Mouse (Mus musculus) urinary bladder, adult 2 months (tissue): ENCODE measurements around the gene Pds5a. TPM values are rescaled to one million over a fixed set of nuclear protein-coding genes. Genes with fewer than 3 reads are reported as not detected.
"Not testable (repeated sequence)": the region's sequence is repeated elsewhere in the genome, so short reads cannot be mapped to it uniquely, and the experiment has no call there.

Experiments used
- DNase-seq: peaks from one replicate; pipeline ENCODE4 v3.0.0; 2022; ENCODE audit warnings: low spot score
- polyA plus RNA-seq: library from polyadenylated mRNA; depleted of rRNA; stranded (reverse); fragments of >200 nt; gene quantifications from 2 replicates; pipeline ENCODE4 v1.2.3, GENCODE M21; 2012; rRNA removed

The Pds5a gene
- polyA plus RNA-seq, result 63.1 and 65.6 TPM in 2 replicates

DNA sequence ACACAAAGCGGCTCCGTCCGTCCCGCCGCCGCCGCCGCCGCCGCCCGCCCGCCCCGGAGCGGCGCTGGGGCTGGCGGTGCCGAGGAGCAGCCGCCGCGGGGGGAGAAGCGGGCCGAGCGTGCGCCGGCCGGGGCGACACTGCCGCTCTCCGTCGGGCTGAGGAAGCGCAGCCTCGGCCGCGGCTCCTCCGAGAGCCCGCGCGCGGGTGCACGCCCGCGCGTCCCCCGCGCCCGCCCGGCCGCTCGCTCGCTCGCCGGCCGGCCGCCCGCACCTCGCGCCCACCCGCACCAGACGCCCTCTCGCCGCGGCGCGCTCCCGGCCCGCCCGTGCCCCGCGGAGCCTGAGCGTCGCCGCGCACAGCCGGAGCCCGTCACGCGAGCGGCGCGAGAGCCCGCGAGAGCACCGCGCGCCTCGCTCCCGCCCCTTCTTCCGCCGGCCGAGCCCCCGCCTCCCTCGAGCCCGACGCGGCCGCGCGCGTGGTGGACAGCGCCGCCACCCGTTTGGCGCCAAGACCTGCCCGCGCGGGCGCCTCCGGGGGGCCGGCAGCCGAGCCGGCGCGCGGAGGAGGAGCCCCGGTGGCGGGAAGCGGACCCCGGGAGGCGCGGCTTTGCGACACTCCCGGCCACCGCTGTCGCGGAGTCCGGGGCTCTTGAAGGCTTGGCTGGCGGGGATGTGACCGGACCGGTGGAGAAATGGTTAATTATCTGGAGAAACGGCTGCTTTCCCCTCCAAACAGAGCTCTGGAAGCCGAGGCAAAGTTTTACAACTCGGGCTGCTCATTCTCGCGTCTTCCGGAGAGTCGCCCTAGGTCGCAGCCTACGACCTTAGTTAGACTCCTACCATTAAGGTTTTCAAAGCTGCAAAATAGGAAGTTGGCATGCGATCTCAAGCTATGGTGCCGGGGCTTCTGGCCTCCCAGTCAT is at the start of gene Pds5a:
TSS of gene Pds5a (minus strand) at position 438 of the 923 bp plus-strand sequence.
- peak; percentile 85 for DNase-seq

DNA sequence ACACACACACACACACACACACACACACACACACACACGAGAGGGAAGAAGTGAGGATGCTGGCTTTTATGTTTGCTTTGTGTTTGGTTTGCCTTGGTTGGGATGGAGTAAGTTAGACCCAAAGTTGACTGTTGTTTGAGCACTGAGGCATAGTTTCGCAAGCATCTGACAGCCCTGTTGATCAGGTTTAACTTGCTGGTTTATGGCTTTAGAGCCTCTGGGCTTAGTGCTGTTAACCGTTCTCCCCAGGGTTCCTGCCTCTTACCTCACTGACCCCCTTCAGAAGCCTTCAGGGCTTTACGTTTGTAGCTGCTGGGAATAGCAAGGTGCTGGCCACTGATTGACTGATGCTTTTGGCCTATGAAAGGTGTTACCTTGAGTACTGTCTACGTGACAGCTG is 48.8 kb upstream of the Pds5a start:
- DNase-seq, result no peak

DNA sequence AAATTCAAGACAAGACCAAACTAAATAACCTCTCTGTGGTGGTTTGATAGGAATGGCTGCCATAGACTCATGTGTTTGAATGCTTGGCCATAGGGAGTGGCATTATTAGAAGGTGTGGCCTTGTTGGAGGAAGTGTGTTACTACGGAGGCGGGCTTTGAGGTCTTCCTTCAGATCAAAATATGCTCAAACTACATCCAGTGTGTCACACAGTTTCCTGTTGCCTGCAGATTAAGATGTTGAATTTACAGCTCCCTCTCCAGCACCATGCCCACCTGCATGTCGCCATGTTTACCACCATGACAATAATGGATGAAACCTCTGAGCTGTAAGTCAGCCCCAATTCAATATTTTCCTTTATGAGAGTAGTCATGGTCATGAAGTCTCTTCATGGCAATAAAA is 41.3 kb upstream of the Pds5a start:
- no peak for DNase-seq

DNA sequence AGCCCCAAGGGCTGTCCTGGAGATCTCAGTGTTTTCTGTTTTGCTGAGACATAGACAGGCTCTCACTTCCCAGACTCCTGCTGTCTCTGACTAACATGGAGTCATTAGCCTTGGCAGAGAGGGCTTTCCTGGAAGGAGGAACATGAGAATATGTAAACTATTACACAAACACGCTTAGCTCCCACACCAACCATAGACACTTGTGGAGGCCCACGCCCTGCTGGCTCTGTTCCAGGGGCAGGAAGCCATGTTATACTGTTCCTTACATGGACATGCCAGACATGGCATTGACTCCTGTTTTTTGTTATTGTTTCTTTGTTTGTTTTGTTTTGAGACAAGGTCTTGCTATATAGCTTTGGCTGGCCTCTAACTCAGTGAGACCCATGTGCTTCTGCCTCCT is 37.5 kb upstream of the Pds5a start:
- no peak for DNase-seq

DNA sequence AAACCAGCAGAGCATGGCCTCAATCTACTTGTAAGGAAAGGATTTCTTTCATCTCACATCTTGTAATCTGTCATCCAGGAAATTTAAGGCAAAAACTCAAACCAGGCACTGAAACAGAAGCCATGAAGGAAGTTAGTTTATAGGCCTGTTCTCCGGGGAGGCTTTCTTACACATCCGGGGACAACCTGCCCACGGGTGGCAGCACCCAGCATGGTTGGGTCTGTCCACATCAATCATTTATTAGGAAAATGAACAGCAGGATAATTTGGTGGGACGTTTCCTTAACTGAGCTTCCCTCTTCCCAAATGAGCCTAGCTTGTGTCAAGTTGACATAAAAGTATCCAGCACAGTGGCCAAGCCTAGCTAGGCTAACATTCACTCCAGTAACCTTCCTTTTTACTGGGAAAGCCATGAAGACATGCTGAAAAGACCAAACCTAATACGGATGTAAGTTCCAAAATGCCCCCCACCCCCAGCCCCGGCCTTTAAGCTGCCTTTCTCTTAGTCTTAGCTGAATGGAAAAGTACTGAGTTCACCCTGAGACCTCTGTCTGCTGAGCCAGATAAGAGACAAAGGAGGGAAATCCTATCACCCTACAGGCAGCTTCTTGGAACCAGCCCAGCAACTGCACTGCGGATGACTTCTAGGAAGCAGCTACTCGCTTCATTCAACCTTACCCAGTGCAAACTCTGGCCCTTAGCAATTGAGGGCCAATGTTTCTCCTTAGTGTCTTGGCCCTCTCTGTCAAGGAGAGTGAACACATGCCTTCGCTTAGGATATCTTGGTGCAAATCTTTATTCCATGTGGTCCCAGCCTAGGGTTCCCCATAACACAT is 33.3 kb upstream of the Pds5a start:
- no peak for DNase-seq

DNA sequence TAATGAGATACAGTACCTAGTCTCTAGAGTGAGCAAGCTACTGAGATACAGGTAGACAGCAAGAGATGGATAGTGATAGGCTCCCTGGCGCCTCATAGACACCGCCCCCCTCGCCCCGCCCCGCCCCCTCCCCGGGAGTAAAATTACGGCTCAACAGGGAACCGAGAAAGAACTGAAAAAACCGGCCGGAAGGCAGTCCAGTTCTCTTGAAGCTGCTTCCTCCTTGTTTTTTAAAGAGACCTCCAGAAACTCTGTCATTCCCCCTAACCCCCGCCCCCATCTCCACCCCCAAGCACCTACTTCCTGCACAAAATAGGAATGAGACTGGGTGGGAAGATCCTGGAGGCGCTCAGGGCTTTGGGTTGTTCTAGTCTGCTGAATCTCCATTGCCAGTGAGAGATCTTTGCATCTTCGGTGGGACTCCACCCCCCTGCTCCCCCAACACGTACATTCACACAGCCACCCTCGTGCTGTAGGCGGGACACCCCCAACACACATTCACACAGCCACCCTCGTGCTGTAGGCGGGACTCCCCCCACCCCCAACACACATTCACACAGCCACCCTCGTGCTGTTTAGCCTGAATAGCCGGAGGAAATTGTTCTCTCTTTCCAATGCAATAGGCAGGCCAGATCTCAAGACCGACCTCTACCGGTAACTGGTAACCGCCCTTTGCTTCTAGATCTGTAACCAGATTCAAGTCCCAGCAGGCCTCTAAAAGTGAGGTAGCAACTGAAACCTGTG is 26.4 kb upstream of the Pds5a start:
- DNase-seq, result peak; percentile 47

DNA sequence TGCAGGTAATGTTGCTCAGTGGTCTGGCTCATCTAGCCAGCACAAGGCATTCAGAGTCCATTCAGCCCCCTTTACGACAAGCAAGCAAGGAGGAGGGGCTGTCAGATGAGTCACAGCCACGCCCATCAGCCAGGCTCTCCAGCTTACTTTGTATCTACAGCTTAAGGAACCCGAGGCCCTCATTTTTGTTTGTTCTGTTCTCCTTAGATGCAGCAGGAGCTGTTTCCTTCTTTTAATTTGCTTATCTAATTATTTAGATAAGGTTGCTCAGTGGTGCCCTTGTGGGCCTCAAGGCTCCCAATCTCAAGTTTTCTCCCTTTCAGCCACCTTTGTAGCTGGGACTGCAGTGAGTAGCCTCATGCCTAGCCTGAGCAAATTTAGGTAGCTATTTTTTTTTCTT is 20.3 kb upstream of the Pds5a start:
- no peak for DNase-seq

DNA sequence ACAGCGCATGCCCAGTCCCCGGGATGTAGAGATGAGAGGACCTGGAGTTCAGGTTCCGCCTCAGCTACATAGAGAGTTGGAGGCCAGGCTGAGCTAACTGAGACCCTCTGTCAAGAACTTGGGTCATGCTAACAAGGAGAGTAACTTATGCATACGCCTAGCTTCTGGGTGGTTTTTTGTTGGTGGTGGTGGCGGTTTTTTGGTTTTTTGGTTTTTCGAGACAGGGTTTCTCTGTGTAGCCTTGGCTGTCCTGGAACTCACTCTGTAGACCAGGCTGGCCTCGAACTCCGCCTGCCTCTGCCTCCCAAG is 19.8 kb upstream of the Pds5a start:
- not testable (repeated sequence) for DNase-seq

DNA sequence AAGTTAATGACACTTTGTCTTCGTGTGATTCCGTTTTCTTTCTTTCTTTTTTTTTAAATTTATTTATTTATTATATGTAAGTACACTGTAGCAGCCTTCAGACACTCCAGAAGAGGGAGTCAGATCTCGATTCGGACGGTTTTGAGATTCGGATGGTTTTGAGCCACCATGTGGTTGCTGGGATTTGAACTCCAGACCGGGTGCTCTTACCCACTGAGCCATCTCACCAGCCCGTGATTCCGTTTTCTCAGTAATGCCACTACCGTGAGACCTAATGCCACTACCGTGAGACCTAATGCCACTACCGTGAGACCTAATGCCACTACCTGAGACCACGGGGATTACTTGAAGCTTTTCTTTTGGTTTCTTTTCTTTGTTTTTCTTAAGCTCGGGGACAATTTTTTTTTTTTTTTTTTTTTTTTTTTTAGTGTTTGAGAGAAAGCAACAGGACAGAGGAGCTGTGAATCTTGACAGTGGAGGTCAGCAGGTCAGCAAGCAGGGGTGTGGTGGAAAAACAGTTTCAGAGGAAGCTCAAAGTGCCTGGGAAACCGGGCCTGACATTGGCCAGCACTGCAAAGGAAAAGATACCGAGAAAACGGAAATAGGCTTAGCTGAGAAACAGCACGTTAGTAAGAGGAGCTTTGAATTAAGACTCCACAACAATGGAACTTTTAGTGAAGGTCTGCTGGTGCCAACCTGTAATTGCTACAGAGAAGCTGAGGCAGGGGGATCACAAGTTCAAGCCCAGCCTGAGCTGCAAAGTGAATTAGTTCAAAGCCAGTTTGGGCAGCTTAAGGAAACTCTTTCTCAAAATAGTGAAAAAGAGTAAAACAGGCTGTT is 19.2 kb upstream of the Pds5a start:
- no peak for DNase-seq

DNA sequence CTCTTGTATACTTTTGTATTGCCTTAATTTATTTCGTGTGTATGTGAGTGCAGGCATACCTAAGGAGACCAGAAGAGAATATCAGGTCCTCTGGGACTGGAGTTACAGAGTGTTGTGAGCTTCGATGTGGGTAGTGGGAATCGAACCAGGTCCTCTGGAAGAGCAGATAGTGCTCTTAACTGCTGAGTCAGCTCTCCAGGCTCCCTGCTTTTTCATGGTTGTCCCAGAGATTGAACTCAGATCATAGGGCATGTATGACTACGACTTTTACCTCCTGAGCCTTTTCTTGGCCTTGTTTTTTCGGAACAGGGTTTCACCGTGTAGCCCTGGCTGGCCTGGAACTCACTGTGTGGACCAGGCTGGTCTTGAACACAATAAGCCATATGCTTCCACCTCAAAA is 17.0 kb upstream of the Pds5a start:
- DNase-seq, result no peak

DNA sequence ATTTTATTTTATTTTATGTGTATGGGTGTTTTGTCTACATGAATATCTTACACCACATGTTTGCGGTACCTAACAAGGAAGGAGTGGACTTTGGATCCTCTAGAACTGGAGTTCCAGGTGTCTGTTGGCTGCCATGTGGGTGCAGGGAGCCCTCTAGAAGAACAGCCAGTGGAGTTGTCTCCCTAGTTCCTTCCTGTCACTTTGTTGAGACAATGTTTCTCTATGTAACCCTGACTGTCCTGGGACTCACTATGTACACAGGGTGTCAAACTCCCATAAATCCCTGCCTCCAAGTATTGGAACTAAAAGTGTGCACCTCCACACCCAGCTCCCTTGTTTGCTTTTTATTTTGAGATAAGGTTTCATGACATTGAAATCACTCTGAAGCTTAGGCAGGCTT is 13.4 kb upstream of the Pds5a start:
- DNase-seq, result no peak

DNA sequence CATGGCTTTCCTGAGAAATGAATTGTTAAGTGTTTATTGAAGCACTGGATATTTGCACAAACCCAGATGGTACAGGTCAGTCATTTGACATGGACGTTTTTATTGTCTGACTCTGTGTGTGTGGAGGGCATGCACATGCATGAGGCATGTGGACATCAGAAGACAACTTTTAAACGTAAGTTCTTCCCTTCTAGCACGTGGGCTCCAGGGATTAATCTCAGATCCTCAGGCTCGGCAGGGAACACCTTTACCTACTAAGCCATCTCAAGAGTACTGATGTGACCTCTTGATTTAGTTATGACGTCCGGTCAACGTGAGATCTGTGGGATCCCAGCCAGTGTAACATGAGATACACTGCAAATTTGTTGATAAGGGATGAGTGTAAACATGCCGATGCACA is 12.2 kb upstream of the Pds5a start:
- DNase-seq, result no peak

DNA sequence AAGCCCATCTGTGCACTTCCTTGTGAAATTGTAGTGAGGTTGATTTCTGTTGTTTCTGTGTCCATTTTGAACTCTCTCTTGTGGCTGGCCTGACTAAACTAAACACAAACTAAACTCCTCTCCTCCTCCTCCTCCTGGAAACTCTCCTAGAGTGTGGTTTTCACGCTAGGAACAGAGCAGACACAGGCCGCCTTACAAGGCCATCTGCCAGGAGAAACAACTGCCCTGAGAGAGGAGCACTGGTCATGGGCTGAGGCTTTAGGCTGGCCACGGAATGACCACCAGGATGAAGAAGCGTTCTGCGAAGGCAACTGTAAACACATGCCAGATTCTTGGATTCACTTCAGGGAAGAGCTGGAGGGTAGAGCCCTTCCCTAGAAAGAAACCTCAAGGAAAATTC is 8.9 kb upstream of the Pds5a start:
- DNase-seq, result no peak

DNA sequence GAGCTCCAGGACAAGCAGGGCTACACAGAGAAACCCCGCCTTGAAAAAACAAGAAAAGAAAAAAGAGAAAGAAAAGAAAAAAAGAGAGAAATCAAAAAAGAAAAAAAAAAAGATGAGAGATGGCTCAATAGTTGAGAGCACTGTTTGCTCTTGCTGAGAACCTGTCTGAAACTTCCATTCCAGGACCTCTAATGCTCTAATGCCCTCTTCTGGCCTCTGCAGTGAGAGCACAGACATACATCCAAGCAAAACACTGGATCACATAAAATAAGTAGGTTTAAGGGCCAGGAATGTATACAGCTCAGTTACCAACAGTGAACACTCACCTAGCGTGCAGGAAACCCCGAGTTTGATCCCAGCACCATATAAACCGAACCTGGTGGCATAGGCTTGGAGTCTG is 8.1 kb upstream of the Pds5a start:
- DNase-seq, result no peak

DNA sequence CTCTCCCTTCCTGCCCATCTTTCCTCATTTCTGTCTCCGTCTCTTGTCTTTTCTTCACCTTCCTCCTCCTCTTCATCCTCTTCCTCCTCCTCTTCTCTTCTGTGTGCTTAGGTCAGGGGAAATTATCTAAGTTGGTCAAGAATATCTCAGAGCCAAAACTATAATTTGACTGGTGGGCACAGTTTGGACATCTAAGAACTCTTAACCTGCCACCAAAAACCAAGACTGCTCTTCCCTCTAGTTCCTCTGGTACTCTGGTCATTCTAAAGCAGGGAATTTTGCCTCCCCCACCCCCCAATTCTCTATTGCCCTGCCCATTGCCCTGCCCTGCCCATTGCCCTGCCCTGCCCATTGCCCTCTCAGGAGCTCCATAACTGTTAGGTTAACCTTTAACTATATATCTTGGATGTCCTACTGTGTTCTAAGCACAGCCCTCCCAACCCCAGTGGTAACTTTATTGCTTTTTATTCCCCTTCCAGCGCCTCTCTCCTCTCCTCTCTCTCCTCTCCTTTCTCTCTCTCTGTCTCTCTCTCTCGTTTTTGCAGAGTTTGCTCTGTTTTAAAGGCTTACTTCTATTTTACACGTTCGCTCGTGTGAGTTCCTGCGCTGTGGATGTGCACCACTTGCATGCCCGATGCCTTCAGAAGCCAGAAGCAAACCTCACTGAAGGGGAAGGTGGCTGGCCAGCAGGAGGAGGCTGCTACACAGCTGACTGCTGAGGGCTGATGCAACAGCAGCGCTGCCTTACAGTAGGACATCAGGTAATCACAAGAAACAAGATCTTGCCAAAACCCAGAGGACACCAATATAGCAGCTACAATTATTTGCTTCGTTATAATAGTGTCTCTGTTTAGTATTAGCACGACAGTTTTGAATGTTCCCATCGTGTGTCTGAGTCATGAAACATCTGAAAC is 6.9 kb upstream of the Pds5a start:
- DNase-seq, result no peak

DNA sequence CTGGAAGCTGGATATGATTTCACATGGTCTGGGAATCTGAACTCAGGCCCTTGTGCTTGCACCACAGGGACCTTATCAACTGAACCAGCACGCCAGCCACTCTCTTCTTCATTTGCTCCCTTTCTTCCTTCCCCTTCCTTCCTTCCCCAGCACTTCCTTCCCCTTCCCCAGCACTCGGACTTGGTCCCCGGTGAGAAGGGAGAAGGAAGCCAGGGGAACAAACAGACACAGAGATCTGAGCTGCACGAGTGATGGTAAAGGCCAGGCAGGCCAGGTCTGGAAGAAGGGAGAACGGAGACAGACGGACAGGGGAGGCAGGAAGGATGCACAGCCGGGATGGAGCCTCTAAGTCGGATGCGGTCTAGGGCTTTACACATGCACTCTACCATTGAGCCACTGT is 5.2 kb upstream of the Pds5a start:
- no peak for DNase-seq

DNA sequence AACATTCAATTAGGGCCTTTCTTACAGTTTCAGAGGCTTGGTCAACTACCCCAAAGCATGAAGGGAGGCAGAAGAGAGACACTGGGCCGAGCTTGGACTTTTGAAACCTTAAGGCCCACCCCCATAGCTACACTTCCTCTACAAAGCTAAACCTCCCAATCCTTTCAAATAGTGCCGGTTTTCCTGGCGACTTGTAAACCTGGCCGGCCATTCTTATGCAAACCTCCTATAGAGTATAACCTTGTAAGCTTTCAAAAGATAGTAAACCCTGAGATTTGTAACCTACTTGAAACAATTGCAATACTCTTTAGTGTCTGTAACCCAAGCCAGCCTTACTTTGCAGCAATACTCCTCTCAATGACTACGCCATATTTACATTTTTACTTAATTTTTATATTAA is 2.0 kb upstream of the Pds5a start:
- no peak for DNase-seq

DNA sequence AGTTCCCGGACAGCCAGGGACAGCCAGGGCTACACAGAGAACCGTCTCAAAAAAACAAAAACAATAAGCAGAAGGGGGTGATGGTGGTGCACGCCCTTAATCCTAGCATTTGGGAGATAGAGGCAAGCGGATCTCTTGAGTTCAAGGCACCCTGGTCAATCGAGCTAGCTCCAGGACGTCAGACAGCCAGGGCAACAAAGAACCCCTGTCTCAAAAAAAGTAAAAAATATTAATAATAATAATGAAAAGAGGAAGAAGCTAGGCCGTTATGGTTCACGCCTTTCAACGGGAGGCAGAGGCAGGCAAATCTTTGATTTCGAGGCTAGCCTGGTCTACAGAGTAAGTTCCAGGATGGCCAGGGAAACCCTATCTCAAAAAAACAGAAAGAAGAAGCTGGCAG is 1.1 kb upstream of the Pds5a start:
- DNase-seq, result no peak

DNA sequence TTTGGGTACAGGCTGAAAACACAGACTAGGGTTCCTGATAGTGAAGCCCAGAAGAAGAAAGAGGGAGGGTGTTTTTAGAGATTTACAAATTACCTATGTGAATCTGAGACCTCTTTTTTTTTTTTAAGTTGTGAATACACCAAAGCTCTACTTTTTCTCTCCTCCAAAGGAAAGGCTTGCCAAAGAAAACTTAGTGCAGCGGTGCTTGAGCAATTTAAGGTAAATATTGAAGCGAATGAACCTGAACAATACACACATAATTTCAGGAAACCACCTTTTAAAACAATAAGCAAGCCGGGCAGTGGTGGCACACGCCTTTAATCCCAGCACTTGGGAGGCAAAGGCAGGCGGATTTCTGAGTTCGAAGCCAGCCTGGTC is 675 bp upstream of the Pds5a start:
- no peak for DNase-seq

DNA sequence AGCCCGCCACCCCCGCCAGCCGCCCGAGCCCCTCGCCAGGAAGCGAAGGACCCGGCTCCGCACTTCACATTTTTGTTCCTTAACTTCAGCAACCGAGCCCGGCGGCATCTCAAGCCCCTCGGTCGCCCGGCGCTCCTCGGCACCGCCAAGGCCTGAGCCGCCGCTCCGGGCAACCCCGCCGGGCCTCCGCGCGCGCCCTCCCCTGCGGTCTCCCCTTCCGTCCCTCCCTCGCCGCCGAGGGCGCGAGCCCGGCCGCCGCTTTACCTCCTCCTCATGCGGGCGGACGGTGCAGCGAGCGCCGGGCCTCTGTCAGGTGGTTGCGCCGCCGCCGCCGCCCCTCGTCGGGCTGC is 612 bp downstream of the Pds5a start:
- peak; percentile 71 for DNase-seq
